Mouse (Mus musculus): Measurements from ENCODE around the gene Ptprs. TPM values are rescaled to one million over a fixed set of nuclear protein-coding genes. Genes with fewer than 3 reads are reported as not detected.
A peak's percentile ranks its signal among the peaks of the same experiment; 100 is the strongest.

Ptprs gene
- polyA plus RNA-seq, 1 experiment = 688 TPM

DNA sequence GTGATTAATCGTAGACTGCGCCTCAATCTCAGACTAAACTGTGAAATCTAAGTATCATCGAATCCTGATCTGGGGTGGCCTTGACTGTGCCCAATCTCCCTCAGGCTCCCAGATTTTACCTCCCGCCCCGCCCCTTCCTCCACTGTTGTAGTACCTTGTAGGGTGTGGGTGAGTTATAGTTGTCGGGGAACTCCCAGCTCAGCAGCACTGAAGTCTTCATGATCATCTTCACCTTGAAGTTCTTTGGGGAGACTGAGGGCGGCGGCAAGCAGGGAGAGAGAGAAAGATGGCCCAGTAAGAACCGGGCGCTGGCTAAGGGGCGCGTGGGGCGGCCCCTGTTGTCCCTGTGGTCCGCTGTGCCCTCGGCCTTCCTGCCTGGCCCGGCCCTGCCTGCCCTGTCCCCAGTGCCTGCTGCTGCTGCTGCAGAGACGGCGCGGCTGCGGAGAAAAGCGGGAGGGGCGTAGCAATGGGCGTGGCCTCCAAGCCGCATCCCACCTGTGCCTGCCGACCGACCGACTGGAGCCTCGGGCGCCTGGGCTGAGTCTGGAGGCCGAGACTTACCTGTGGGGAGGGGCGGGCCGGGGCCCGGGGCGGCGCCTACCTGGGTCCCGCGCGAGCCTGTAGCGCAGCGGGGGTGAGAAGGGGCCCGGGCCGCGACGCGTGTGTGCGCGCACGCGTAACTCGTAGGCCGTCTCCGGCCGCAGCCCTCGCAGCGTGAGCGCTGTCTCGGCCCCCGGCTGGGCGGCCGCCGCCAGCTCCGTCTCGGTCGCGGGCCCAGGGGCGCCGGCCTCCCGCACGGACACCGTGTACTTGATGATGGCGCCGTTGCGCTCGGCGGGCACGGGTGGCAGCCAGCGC is 51.3 kb downstream of the Ptprs start:
- Histone ChIP-seq H3K4me1 (ENCODE audit: control insufficient read depth, insufficient read depth, low read length) (peaks cover 6% of the 10 kb centered on the region), H3K4me3 (ENCODE audit: insufficient read depth, low read length) (no peak overlapping the region), H3K27ac (ENCODE audit: insufficient read depth, low read length) (peak overlapping the region; percentile 33; the same call in 1 of the 2 replicates)
- TF ChIP-seq CTCF (IDR thresholded peaks at IDR 0.05; ENCODE audit: extremely low read depth, insufficient read depth, low read length) (no peak), POLR2A (IDR thresholded peaks at IDR 0.05; ENCODE audit: extremely low read depth, insufficient read depth, low read length) (no peak)

DNA sequence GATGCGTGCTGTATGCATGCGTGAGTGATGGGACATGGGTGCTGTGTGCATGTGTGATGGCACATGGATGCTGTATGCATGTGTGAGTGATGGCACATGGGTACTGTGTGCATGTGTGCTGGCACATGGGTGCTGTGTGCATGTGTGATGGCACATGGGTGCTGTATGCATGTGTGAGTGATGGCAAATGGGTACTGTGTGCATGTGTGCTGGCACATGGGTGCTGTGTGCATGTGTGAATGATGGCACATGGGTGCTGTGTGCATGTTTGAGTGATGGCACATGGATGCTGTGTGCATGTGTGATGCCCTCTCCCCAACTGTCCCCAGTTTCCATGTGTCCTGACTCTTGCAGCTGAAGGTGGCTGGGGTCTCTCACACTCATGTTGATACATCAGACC is 56.3 kb downstream of the Ptprs start:
- TF ChIP-seq CTCF (IDR thresholded peaks at IDR 0.05; ENCODE audit: extremely low read depth, insufficient read depth, low read length) (no peak), POLR2A (IDR thresholded peaks at IDR 0.05; ENCODE audit: extremely low read depth, insufficient read depth, low read length) (no peak)
- no peak overlapping the region for H3K4me3 ChIP-seq (ENCODE audit: insufficient read depth, low read length)

DNA sequence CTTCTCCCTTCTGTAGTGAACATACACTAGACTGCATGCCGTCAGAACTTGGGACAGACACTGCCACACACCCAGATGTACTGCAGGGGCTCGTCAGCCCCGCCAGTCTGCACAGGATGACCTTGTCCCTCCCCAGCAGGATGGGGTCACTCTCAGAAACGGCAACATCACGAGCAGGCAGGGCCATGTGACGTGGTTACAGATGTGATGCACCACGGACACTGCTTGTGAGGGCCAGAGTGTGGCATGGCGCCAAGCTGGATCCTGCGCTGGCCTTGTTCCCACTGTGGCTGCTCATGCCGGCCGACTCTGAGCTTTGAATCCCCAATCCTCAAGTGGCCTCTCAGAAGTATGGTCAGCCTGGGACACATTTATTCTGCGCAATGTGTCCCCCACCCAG is 58.0 kb downstream of the Ptprs start:
- H3K4me1 ChIP-seq (ENCODE audit: control insufficient read depth, insufficient read depth, low read length) = no peaks in the 10 kb centered on the region
- TF ChIP-seq CTCF (IDR thresholded peaks at IDR 0.05; ENCODE audit: extremely low read depth, insufficient read depth, low read length) (no peak), POLR2A (IDR thresholded peaks at IDR 0.05; ENCODE audit: extremely low read depth, insufficient read depth, low read length) (no peak)
- H3K4me3 ChIP-seq (ENCODE audit: insufficient read depth, low read length) = no peak overlapping the region
- H3K27ac ChIP-seq (ENCODE audit: insufficient read depth, low read length) = no peak overlapping the region

More for the DNA sequence above, 56.3 kb downstream of the Ptprs start:
- Histone ChIP-seq H3K4me1 (ENCODE audit: control insufficient read depth, insufficient read depth, low read length) (no peaks in the 10 kb centered on the region), H3K27ac (ENCODE audit: insufficient read depth, low read length) (no peak overlapping the region)

DNA sequence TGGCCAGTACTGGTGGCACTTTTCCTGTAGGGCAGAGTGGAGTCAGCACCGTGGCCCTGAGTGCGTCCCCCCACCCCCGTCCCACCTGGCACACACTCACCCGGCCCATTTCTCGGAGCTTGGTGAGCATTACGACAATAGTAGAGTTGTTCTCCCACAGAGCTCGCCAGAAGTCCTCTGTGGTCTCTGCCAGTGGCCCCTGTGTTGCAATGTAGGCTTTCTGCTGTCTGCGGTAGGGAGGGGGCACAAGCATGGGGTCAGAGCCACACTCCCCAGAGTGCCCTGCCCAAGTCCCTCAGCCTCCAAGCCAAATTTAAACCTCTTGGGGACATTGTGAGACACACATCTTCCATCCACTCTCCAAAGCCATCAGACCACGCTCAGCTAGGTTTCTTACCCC is 61.5 kb downstream of the Ptprs start:
- no peak overlapping the region for H3K27ac ChIP-seq (ENCODE audit: insufficient read depth, low read length)
- H3K4me1 ChIP-seq (ENCODE audit: control insufficient read depth, insufficient read depth, low read length) = no peaks in the 10 kb centered on the region
- no peak overlapping the region for H3K4me3 ChIP-seq (ENCODE audit: insufficient read depth, low read length)
- TF ChIP-seq POLR2A (IDR thresholded peaks at IDR 0.05; ENCODE audit: extremely low read depth, insufficient read depth, low read length) = no peak
- TF ChIP-seq CTCF (IDR thresholded peaks at IDR 0.05; ENCODE audit: extremely low read depth, insufficient read depth, low read length) = no peak

DNA sequence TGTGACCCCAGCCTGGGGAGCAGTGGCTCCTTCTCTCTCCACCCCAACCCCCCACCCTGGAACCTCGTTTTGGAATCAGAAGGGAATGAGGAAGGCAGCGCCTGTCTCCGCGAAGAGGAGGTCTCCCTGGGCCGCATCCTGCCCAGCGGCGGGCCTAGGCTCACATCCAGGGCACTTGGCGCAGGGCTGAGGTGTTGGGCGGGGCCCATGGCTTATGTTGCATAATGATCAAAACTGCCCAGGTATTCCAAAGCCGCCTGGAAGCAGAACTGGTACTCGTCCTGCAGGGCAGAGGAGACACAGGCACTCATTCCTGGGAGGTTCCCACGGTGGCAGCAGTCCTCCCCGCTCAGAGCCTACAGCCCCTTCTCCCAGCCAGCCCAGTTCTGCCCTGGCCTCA is 63.2 kb downstream of the Ptprs start:
- H3K4me1 ChIP-seq (ENCODE audit: control insufficient read depth, insufficient read depth, low read length) = peaks cover 4% of the 10 kb centered on the region; the same call in 1 of the 2 replicates
- no peak overlapping the region for H3K4me3 ChIP-seq (ENCODE audit: insufficient read depth, low read length)
- no peak for TF ChIP-seq POLR2A (IDR thresholded peaks at IDR 0.05; ENCODE audit: extremely low read depth, insufficient read depth, low read length)
- TF ChIP-seq CTCF (IDR thresholded peaks at IDR 0.05; ENCODE audit: extremely low read depth, insufficient read depth, low read length) = no peak
- no peak overlapping the region for H3K27ac ChIP-seq (ENCODE audit: insufficient read depth, low read length)

DNA sequence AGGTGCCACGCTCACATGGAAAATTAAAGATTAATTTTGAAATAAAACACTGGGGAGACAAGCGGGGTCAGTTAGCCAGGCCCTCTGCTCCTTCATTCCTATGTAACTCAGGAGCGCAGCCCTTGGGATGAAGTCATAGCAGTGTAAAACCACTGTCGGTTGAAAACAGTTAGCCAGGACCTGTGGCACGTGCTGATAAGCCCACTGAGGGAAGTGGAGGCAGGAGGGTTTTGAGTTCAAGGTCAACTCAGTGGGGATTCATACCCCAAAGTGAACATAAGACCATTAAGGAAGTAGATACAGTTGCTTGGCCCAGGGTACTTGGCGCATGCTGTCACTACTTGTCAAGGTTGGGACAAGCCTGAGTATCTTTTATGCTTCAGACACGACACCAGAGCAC is 64.8 kb downstream of the Ptprs start:
- TF ChIP-seq POLR2A (IDR thresholded peaks at IDR 0.05; ENCODE audit: extremely low read depth, insufficient read depth, low read length) = no peak
- no peak for TF ChIP-seq CTCF (IDR thresholded peaks at IDR 0.05; ENCODE audit: extremely low read depth, insufficient read depth, low read length)
- Histone ChIP-seq H3K4me3 (ENCODE audit: insufficient read depth, low read length) (no peak overlapping the region), H3K27ac (ENCODE audit: insufficient read depth, low read length) (no peak overlapping the region), H3K4me1 (ENCODE audit: control insufficient read depth, insufficient read depth, low read length) (peaks cover 4% of the 10 kb centered on the region; the same call in 1 of the 2 replicates)

DNA sequence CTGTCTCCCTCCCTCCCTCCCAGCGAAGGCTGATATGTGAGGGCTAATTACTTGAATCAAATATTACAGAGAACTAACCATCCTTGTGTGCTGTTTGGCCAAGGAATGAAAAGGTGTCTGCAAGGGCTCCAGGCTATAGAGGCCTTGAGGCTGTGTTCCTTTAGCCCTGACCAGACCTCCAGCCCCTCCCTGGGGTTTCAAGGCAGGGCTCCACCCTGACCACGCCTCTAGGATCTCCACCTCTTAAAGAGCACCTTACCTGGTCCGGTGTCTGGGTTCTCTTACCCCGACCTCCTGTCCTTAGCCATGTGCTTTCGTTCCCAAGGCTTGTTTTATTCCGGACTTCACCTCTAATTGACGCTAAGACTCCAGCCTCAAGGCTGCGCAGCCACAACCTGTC is 66.5 kb downstream of the Ptprs start:
- Histone ChIP-seq H3K4me1 (ENCODE audit: control insufficient read depth, insufficient read depth, low read length) (peaks cover 4% of the 10 kb centered on the region; the same call in 1 of the 2 replicates), H3K27ac (ENCODE audit: insufficient read depth, low read length) (no peak overlapping the region), H3K4me3 (ENCODE audit: insufficient read depth, low read length) (no peak overlapping the region)
- TF ChIP-seq POLR2A (IDR thresholded peaks at IDR 0.05; ENCODE audit: extremely low read depth, insufficient read depth, low read length) = no peak
- TF ChIP-seq CTCF (IDR thresholded peaks at IDR 0.05; ENCODE audit: extremely low read depth, insufficient read depth, low read length) = no peak

DNA sequence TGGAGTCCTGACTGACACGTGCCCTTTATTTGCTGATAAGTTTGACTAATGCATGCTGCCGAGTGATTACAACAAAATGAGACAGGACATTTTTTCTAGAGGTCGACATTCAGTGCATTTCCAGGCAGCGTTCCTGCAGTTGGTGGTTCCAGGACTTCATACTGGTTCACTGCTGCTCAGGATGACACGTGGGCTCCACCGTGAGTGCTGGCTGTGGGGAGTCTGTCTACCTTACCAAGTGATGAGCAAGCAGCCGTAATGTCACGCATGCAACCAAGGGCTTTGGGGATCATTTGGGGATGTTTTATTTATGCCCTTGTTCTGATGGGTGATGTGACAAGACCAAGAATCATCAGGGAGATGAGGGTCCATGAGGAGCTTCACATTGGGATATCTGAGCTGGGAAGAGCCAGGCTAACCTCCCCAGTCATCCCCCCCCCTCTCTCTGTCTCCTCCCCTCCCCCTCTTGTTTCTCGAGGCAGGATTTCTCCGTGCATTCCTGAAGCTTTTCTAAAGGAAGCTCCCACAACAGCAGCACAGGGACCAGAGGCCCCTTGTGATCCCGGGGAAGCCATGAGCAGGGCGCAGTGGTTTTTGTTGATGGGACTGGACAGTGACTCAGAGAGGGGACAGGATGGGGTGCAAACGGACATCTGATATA is 67.2 kb downstream of the Ptprs start:
- TF ChIP-seq POLR2A (IDR thresholded peaks at IDR 0.05; ENCODE audit: extremely low read depth, insufficient read depth, low read length) (no peak), CTCF (IDR thresholded peaks at IDR 0.05; ENCODE audit: extremely low read depth, insufficient read depth, low read length) (no peak)
- Histone ChIP-seq H3K4me3 (ENCODE audit: insufficient read depth, low read length) (no peak overlapping the region), H3K27ac (ENCODE audit: insufficient read depth, low read length) (no peak overlapping the region), H3K4me1 (ENCODE audit: control insufficient read depth, insufficient read depth, low read length) (peaks cover 4% of the 10 kb centered on the region; the same call in 1 of the 2 replicates)

DNA sequence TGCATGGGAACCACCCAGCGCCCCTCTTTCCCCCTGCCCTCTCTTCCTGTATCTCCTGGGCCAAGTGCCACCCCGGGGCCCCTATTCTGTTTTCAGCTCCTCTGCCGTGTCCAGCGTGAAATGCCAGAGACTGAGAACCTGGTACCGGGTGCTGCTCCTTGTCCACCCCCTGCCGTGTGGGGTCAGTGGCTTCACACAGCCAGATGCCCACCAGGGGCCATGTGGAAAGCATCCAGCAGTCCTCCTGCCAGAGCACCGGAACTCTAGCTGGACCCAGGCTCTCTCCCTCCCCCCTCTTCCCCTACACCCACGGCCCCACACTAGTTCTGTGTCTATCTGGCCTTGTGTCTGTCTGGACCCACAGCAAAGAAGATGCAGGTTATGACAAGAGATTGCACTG is 68.9 kb downstream of the Ptprs start:
- peaks cover 4% of the 10 kb centered on the region; the same call in 1 of the 2 replicates for H3K4me1 ChIP-seq (ENCODE audit: control insufficient read depth, insufficient read depth, low read length)
- TF ChIP-seq POLR2A (IDR thresholded peaks at IDR 0.05; ENCODE audit: extremely low read depth, insufficient read depth, low read length) = no peak
- TF ChIP-seq CTCF (IDR thresholded peaks at IDR 0.05; ENCODE audit: extremely low read depth, insufficient read depth, low read length) = no peak
- no peak overlapping the region for H3K4me3 ChIP-seq (ENCODE audit: insufficient read depth, low read length)
- H3K27ac ChIP-seq (ENCODE audit: insufficient read depth, low read length) = no peak overlapping the region; the same call in 1 of the 2 replicates

All from cortical plate, adult 2 months (tissue).